In the genomic region with DNA sequence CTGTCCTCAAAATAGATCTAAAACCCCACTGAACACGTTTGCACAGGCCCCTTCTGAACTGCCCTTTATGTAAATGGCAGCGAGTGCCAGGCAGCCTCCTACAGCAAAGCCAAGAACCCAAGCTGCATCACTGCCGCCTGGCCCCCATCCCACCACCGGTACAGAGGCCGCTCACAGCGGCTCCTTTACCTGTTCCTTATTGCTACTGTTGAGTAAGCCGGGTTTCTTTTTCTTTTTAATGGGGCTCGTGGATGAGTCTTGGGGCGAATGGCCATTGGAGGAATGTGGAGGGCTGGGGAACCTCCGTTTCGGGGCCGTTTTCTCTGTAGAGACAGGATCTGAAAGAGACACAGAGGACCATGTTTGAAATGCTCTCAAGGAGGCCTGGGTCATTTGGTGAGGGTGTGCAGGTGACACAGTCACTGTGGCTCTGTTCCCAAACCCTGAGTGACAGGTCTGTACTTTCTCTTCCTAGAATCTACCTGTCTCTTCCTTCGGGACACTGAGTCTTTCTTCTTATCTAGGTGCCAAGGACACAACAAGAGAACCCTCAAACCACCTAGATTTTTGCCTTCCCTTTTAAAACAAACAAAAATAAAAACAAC, we compare ENCODE assay signal across 10 mouse cellular contexts. TPM values are rescaled to one million over a fixed set of nuclear protein-coding genes. Genes with fewer than 3 reads are reported as not detected.
DNase-seq lines count a peak whose midpoint lies in the region; ATAC-seq and TF ChIP-seq lines count a peak whose summit lies in the region.
"Had no signal": no experiment of that assay in that cellular context is flagged by ENCODE, and none has a peak within 500 bp of the region (broad histone marks: within the 10 kb centered on the region; RNA-seq: fewer than 3 reads in every experiment).

No protein-coding gene starts in this region.

- 86% methylated on average over 13 of the region's 13 CpGs for WGBS in hindbrain, embryonic 13.5 days
- WGBS in hindbrain, embryonic 11.5 days: 95% methylated on average over 13 of the region's 13 CpGs
- WGBS in limb, embryonic 15.5 days: 63% methylated on average over 13 of the region's 13 CpGs

- TF ChIP-seq POLR2A in brain, embryonic 14.5 days (IDR thresholded peaks at IDR 0.05; ENCODE audit: borderline replicate concordance, extremely low read depth, insufficient read depth, insufficient read length, poor library complexity, severe bottlenecking): no peak

- H3K27ac ChIP-seq in hindbrain, embryonic 13.5 days: peak overlapping the region; percentile 62
- H3K27ac ChIP-seq in hindbrain, embryonic 11.5 days (ENCODE audit: low read depth, low read length): no peak overlapping the region
- peak overlapping the region; percentile 80 for H3K27ac ChIP-seq in limb, embryonic 15.5 days

- peaks cover 27% of the 10 kb centered on the region for H3K36me3 ChIP-seq in hindbrain, embryonic 13.5 days
- H3K36me3 ChIP-seq in hindbrain, embryonic 11.5 days (ENCODE audit: control insufficient read depth, insufficient read depth, low read length): no peaks in the 10 kb centered on the region
- peaks cover 30% of the 10 kb centered on the region for H3K36me3 ChIP-seq in limb, embryonic 15.5 days

- peak overlapping the region; percentile 51 for H3K9ac ChIP-seq in hindbrain, embryonic 13.5 days
- H3K9ac ChIP-seq in hindbrain, embryonic 11.5 days (ENCODE audit: low read depth, low read length): no peak overlapping the region
- no peak overlapping the region for H3K9ac ChIP-seq in limb, embryonic 15.5 days

- ATAC-seq in hindbrain, embryonic 13.5 days (ENCODE audit: low FRiP score): no peak
- no peak for ATAC-seq in hindbrain, embryonic 11.5 days (ENCODE audit: low FRiP score)
- ATAC-seq in limb, embryonic 15.5 days (ENCODE audit: insufficient number of reproducible peaks, low FRiP score, low TSS enrichment, low read depth): no peak

- no peak for TF ChIP-seq CTCF in brain, embryonic 14.5 days (IDR thresholded peaks at IDR 0.05; ENCODE audit: borderline replicate concordance, extremely low read depth, insufficient read depth, insufficient read length)

- DNase-seq in hindbrain, embryonic 11.5 days (ENCODE audit: low spot score): no peak
- peak; percentile 53 for DNase-seq in brain, embryonic 14.5 days (ENCODE audit: low read depth)
- peak; percentile 61 to 69 for DNase-seq in cerebellum, postnatal 36 days
- DNase-seq in embryo, embryonic 9.5 days (ENCODE audit: extremely low spot score): no peak
- DNase-seq in natural killer cell, adult 2 months (ENCODE audit: low spot score in 2 of 2): no peak
- no peak for DNase-seq in urinary bladder, postnatal 14 days (ENCODE audit: low spot score)
- DNase-seq: gastrocnemius, postnatal 14 days; thymus, postnatal 25 days had no signal

- no peak overlapping the region for H3K4me2 ChIP-seq in hindbrain, embryonic 13.5 days
- H3K4me2 ChIP-seq in hindbrain, embryonic 11.5 days (replicated peaks; ENCODE audit: low read depth, low read length): no peak overlapping the region
- H3K4me2 ChIP-seq in limb, embryonic 15.5 days: no peak overlapping the region

- H3K4me3 ChIP-seq in hindbrain, embryonic 13.5 days: no peak overlapping the region
- H3K4me3 ChIP-seq in hindbrain, embryonic 11.5 days (ENCODE audit: low read depth, low read length): no peak overlapping the region
- H3K4me3 ChIP-seq in limb, embryonic 15.5 days: no peak overlapping the region

- H3K27me3 ChIP-seq in hindbrain, embryonic 13.5 days: no peaks in the 10 kb centered on the region
- no peaks in the 10 kb centered on the region for H3K27me3 ChIP-seq in hindbrain, embryonic 11.5 days (ENCODE audit: control insufficient read depth, insufficient read depth, low read length)
- H3K27me3 ChIP-seq in limb, embryonic 15.5 days: no peaks in the 10 kb centered on the region

- peaks cover 77% of the 10 kb centered on the region for H3K4me1 ChIP-seq in hindbrain, embryonic 13.5 days (replicated peaks)
- peaks cover 3% of the 10 kb centered on the region for H3K4me1 ChIP-seq in hindbrain, embryonic 11.5 days (replicated peaks; ENCODE audit: control insufficient read depth, insufficient read depth, low read length)
- H3K4me1 ChIP-seq in limb, embryonic 15.5 days: peaks cover 71% of the 10 kb centered on the region

- no peaks in the 10 kb centered on the region for H3K9me3 ChIP-seq in hindbrain, embryonic 13.5 days
- H3K9me3 ChIP-seq in hindbrain, embryonic 11.5 days (ENCODE audit: control insufficient read depth, low read length): no peaks in the 10 kb centered on the region
- H3K9me3 ChIP-seq in limb, embryonic 15.5 days: no peaks in the 10 kb centered on the region

RNA-seq across cellular contexts. Expression of gene Zmynd8, which starts 46.9 kb away (rescaled TPM):
- 82.2 and 86.6 TPM in 2 replicates for polyA plus RNA-seq in hindbrain, embryonic 13.5 days (2015; fragmentation: Nextera tagmentation; extraction: Ambion mirVana)
- 41.9 and 52.9 TPM in 2 replicates for polyA plus RNA-seq in hindbrain, embryonic 11.5 days (2014; fragmentation: Nextera tagmentation; extraction: Ambion mirVana)
- polyA plus RNA-seq in brain, embryonic 14.5 days (2012; rRNA removed): 49.7 and 75.8 TPM in 2 replicates
- 40.4 and 52.2 TPM in 2 replicates for polyA plus RNA-seq in limb, embryonic 15.5 days (2015; fragmentation: Nextera tagmentation; extraction: Ambion mirVana)

Comparison
In these comparisons a context has a peak if more than half of its experiments do, and no peak if none do; other contexts are left out.
1. DNase-seq: peak in brain, embryonic 14.5 days (single experiment) and cerebellum, postnatal 36 days (2 of 2); none in hindbrain, embryonic 11.5 days (single experiment), embryo, embryonic 9.5 days (single experiment), natural killer cell, adult 2 months (0 of 2) and urinary bladder, postnatal 14 days (single experiment).